Mouse (Mus musculus) frontal cortex, postnatal 25 days (tissue): Measurements from ENCODE around the gene Rdh19.
A peak's percentile ranks its signal among the peaks of the same experiment; 100 is the strongest.
"Not testable (repeated sequence)": the region's sequence is repeated elsewhere in the genome, so short reads cannot be mapped to it uniquely, and the experiment has no call there.

ENCODE experiments used
- DNase-seq, 2 experiments: peaks; one replicate each; pipeline ENCODE4 v3.0.0; 2022; ENCODE audit warnings: low spot score in 2 of 2

Gene Rdh19

GRCm38 (mm10) chr10:127879155-127879688, 29.5 kb downstream of the Rdh19 start:
- no peak for DNase-seq

DNA sequence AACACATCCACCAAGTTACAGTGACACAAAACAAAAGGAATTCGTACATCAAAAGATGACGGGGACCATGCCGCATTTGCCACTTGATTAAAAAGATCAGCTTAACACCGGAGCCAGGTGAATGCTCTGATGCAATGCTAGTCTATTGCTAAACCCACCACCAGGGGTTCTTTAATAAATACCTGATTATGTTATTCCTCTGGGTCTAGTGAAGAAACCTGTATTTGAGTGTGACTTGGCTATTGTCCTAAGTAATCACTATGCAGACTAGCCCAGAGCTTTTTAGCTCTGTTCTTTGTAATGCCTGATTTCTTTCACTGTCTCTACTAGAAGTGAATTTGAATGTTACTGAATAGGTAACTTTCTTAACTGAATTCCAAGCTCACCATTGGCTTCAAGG, 31.3 kb downstream of the Rdh19 start:
- no peak for DNase-seq

- DNase-seq, result no peak
These were observed 36.8 kb downstream of the Rdh19 start for GRCm38 (mm10) chr10:127886551-127886950.

- no peak for DNase-seq
These were observed 37.2 kb downstream of the Rdh19 start for GRCm38 (mm10) chr10:127886971-127887370.

- no peak for DNase-seq
These were observed 38.9 kb downstream of the Rdh19 start, which contains the start of gene Rdh7 for GRCm38 (mm10) chr10:127888605-127889004. TSS of gene Rdh7 (minus strand) at chr10:127888817.

DNA sequence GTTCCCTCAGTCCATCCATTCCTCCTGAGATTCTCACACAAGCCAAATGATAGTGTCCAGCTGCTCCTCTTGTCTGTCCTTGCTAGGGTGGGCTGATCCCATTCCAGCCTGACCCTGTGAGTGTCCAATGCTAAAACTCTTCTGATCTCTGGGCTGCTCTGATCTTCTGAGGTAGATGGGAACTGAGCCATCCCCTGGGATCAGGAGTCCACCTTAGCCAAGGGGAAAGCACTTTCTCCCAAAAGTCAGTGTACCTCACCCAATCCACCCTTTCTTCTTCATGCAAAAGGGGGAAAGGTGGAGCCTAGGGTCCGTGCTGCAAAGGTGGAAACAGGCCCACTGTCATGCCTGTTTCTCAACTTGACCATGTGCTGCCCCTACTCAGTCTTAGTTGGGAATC, 41.8 kb downstream of the Rdh19 start:
- DNase-seq, result no peak

DNA sequence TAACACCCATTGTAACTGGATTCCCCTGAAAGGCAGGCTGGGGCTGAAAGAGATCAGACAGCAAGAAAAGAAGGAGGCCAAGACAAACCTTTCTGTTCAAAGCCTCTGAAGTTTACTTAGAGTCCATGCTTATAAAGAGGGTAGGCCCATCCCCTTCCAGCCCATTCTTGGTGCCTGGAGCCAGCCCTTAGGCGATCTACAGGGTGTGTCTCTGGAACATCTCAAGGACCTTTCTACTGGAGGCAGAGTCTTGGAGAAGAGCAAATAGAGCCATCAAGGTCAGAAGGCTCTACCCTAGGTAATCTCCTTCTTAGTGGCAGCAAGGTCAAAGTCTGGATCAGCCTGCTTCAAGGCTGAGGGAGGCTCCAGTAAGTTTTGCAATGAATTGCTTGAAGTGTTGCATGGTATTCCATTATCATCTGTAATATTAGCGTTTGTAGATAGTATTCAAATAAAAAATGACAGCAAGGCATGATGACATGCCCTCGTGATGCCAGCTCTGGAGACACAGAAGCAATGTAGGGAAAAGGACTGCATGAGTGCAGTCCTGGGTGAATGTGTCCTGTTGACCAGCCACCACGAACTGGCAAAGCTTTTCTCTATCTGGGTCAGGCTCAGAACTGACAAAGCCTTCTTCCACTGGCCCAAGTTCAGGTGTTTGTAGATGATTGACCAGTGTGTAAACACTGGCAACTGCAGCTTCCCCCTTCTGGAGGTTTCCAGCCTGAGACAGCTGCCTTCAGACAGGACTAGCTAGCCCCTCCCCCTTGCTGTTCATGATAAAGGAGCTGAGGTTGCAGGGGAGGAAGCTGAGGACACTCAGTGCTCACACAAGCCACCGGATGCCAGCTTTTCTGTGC, 43.7 kb downstream of the Rdh19 start:
- DNase-seq, result not testable (repeated sequence)

DNA sequence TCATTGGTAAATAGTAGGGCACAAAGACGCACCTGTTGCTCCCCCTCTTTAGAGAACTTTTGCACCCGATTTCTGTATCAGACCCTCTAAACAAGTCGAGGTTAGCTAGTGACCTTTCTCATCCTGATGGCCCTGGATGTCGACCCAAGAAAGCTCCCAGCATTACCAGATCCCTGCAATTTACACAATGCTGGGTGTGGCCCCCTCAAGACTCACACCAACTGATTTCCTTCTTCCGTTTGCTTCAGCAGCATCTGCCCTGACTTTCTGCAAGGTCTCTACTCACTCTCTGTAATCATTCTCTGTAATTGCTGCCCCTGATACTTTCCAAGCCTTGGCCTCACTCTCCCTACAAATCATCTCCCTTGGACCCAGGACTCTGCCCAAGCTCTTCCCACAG, 47.0 kb downstream of the Rdh19 start:
- no peak for DNase-seq

DNA sequence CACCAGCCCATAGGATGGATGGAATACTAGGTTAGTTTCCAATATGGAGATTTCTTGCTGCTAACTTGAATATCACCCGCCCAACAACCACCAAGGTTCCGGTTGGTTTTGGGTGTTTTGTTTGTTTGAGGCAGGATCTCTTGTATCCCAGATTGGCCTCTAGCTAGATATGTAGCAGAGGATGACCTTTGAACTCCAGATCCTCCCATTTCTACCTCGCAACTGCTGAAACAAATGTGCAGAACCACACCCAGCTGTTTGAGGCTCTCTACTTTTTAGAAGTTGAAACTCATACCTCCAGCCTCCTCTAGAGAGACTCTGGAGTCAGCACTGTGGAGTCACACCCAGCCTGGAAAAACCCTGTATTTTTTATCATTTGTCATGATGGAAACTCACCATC, 47.8 kb downstream of the Rdh19 start:
- DNase-seq, result no peak

DNA sequence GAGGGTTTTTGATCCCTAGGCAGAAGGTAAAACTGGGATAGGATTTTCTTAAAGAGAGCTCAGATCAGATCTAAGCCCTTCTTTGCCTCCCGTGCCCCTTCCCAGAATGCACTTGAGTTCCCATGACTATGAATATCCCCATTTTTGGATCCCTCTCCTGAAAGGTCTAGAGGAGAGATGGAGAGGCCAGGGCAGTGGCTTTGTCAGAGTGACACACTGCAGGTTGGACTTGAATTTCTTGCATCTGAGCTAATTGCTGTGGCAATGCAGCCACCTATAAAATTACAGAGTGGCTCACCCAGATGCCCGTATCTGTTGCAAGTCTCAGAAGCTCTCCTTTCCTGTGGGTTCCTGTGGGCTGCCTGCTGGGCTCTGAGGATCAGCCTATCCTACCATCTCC, 48.5 kb downstream of the Rdh19 start, which contains the start of gene Sdr9c7:
Gene Sdr9c7, plus strand, starts transcription at position 301 of the 400 bp plus-strand sequence.
- no peak for DNase-seq

DNA sequence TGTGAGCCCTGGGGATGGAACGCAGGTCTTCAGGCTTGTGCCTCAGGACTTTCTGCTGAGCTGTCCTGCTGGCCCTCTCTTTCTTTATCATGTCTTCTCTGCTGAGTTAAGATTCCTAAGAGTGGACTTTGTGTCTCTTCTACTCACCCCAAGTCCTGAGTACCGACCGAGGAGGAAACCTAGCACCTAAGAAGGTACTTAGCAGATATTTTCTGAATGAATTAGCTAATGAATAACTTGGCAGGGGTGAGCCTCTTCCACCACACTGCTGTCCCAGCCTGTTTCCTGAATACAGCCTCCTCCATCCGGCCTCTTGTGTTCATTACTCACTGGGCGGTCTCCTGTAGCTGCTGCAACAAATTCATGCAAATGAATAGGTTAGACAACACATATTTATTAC, 50.1 kb downstream of the Rdh19 start:
- DNase-seq, result no peak

DNA sequence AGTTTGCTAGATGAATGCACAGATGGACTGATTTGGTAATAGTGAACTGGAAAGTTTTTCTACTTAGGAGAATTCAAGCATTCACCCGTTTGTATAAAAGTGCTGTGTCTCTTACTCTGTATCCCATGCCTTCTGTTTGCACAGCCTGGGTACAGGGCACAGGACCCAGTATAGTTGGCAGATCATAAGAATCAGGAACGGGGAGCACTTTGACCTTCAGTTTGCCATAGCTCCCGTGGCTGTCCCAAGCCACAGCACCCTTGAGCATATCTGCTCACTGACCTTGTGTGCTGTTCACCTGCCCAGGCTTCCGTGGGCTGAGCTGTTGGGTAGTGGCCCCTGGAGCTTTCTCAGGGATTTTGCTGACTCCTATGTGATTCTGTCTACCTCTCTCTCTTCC, 52.0 kb downstream of the Rdh19 start:
- no peak for DNase-seq

GRCm38 (mm10) chr10:127903116-127903515, 53.4 kb downstream of the Rdh19 start:
- DNase-seq, result no peak

DNA sequence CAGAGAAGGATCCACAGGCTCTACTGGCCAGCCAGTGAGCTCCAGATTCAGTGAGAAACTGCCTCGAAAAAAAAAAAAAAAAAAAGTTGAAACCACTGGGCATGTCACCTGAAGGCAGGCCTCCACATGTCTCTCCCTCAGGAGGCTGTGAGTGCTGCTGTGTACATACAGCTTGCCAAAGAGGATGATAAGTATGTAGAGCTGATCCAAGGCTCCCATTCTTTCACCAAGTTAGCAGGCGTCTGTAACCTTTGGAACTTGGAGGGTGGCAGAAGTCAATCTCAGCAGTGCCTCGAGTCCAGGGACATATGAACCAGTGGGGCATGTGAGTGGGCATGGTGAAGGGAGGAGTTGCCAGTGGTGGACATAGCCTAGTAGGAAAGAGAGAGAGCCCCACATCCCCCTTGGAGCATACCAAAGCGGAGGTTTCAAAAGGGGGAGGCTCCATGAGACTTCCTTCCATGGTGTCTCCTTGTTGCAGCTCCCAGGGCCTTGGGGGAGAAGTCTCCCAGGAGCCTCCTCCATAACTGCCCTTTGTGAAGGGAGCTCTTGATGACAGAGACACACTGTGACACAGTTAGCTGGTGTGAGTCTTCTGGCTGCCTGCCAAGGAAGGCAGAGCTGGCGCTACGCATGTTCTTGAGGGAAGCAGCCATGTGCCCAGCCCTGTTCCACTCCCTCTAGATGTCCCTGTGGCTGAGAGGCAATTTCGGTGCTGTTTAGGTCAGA, 55.2 kb downstream of the Rdh19 start:
- peak in 1 of 2 experiments; percentile 6 for DNase-seq

DNA sequence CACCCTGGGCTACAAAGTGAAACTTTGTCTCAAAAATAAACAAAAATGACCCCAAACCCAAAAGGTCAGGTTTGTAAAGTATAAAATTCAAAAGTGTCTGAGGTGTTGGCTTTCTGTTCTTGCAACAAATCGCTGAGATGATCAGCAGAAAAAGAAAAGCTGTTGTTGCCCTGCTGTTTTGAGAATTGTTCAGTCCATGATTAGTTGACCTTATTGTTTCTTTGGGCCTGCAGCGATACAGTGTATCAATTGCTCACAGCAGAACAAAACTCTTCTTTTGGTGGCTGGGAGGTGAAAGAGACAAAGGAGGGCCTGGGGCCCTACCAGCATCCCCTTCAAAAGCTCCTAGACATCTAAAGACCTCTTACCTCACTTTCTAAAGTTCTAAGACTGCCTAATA, 56.4 kb downstream of the Rdh19 start:
- no peak for DNase-seq

DNA sequence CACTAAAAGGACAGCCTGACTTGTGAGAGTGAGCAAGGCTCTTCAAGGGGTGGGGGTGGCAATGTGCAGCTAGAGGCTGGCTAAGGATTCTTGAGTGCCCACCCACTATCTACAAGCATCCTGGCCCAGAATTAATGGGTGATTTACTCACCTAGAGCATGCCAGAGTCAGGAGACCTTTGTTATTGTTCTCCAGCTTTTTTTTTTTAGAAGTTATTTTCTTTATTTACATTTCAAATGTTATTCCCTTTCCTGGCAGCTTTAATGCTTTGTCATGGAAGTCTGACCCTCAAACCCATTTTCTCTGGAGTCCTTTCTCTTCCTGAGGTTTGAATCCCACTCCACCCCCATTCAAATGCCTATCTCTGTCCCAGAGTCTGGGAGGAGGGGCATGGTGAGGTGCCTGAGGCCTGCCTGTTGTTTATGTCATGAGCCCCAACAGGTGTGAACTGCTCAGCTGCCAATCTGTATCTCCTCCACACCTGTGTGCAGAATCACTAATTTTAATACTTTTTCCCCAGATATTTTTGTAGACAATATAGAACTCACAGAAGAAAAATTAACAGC, 57.7 kb downstream of the Rdh19 start:
- no peak for DNase-seq
